Mouse (Mus musculus) v-Abl transformed pro-B cells (cell line): ENCODE measurements around the gene Rrp12.
"Not testable (repeated sequence)": the region's sequence is repeated elsewhere in the genome, so short reads cannot be mapped to it uniquely, and the experiment has no call there.

Source experiments
- in situ Hi-C, 2 experiments: fragments of 400-800 bp; cut with MboI; formaldehyde crosslinking; loops; one replicate each; pipeline ENCODE4 v1.15.1; 2025; ENCODE audit not compliant: unreplicated experiment in 2 of 2

The Rrp12 gene

DNA sequence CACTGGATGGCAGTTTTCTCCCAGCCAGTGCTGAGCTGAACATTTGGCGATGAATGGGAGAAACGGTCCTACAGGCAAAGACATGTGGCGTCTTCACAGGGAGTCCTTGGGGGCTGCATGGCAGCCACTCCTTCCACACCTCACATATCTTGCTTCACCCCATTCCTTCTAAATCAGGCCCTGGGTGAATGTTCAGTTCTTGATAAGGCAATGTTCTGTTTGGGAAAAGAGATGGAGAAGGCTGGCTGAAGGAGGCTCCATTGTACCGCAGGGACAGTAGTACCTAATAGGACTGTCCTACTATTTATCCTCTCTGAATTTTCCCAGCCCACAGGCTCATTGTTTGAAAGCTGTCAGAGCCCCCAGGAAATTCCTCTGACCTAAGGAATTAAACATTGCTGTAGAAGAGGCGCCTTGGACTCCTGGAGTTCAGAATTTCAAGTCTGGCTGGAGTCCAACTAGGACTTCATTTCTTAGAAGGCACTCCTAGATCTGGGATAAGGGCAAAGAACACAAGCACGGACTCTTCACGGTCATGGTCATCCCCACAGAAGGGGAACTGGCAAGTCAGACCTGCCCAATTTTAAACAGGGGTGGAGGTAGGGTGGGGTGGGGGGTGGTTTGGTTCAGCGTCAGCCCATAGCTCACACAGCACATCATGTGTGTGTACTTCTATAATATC, 11.2 kb upstream of the Rrp12 start:
- in situ Hi-C loops = no loop called here

DNA sequence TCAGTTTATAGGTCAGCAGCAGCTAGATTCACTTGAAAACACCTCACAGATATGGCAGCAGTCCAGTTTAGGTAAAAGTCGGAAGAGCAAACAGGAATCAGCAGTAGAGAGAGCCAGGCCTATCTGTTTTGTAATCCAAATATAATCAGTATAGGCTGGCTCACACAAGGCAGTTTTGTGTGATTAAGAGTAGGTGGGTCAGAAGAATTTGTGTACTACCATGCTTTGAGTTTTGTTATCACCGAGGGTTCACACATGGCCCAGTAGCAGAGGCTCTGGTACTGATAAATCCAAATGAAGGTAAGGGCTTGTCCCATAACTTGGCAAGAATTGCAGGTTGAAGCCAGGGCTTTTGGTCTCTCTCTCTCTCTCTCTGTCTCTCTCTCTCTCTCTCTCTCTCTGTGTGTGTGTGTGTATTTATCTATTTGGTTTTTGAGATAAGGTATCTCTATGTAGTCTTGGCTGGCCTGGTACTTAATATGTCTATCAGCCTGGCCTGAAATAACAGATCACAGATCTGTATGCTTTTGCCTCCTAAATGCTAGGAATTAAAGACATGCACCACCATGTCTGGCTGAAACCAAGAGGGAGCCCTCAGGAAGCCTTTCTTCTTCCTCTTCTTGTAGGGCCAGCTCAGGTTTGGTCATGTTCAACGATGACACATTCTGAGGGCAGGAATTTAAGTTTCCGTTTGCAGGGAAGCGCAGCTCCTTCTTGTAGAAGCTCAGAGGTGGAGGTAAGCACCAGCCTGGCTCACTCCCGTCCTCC, 10.5 kb upstream of the Rrp12 start:
- in situ Hi-C loops = no loop called here

DNA sequence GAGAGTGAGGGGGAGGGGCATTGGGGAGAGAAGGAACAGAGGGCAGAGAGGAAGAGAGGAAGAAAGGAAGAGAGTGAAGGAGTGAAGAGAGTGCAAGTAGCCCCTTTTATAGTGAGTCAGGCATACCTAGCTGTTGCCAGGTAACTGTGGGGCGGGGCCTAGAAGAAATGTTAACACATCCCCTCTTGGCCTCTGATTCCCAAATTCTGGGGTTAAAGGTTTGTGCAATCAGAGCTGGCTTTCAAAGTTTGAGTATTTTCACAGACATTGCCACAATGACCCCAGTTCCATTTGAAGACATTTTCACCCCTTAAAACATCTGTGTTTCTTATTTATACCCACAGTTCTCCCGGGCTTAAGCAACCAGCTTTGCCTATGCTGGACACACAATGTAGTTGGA, 9.3 kb upstream of the Rrp12 start:
- in situ Hi-C loops = no loop called here

DNA sequence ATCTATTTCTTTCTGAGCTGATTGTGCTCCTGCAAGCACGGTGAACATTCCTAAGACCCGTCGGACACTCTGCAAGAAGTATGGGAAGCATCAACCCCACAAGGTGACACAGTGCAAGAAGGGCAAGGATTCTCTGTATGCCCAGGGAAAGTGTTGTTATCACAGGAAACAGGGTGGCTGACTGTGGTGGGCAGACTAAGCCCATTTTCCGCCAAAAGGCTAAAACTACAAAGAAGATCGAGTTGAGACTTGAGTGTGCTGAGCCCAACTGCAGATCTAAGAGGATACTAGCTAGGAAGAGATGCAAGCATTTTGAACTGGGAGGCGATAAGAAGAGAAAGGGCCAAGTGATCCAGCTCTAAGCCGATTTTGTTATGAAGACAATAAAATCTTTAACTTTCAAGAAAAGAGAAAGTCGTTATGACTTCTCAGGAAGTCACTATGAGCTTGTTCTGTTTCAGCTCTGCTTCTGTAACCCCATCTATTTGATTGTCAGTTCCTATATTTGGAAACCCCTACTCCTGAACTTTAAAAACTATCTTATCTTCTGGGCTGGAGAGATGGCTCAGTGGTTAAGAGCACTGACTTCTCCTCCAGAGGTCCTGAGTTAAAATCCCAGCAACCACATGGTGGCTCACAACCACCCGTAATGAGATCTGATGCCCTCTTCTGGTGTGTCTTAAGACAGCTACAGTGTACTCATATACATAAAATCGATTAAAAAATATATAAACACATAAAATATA, 7.0 kb upstream of the Rrp12 start:
- in situ Hi-C loops = no loop called here

DNA sequence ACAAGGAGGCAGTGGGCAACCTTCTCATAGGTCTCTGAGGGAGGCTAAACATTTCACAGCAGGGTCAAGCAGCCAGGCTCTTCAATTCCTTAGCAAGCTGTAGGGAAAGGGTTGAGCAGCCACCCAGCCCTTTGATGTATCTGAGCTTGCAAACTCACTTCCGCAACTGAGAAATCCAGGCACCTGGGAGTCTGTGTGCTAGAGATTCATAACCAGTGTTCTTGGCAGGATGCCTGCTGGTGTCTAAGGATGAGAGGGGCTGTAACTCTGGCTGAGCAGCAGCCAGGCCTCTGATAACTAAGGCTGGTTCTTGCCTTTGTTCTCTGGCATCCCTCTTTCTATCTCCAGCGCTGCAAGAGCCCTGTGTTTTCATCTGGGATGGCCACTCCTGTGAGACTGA, 5.7 kb upstream of the Rrp12 start:
- in situ Hi-C loops = no loop called here

DNA sequence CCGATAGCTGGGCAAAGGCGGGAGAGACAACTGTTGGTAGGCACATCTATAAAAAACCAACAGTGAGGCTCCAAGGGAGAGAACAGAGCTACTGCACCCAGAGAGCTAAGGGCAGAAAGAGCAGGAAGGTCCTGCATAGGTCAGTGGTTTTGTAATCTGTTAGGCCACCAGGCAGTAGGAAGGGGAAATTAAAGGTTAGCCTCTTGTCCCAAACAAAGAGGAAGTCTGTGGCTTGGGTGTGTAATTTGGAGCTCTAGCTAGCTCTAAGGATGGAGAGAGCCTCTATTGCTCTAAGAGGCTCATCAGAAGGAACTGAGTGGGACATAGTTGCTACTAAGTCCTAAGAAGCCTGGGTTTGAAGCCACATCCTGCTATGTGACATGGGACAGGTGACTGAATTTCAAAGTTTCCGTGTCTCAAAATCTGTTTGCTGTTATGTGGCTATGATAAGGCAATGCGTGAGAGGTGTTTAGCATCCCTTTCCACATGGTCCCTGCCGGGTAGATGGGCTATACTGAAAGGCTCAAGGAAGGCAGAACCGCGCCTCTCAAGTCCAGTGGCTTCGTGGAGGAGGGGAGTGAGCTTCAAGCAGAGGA, 4.6 kb upstream of the Rrp12 start:
- in situ Hi-C loops = no loop called here

DNA sequence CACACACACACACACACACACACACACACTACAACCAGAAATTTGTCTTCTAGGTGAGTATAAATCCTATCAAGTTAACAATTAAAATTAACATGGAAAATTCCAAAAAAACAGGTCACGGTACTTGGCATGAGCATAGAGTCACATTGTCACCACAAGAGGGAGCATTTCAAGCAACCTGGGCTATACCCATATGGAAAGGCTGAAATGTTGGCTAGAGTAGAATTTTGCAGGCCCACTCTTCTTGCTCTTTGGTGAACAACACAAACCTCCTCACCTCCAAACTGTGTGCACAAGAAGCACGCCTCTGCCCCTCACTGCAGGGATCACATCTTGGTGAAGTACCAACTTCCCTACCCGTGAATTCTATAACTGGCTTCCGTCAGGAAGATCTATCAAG, 2.9 kb upstream of the Rrp12 start:
- in situ Hi-C loops = no loop called here

DNA sequence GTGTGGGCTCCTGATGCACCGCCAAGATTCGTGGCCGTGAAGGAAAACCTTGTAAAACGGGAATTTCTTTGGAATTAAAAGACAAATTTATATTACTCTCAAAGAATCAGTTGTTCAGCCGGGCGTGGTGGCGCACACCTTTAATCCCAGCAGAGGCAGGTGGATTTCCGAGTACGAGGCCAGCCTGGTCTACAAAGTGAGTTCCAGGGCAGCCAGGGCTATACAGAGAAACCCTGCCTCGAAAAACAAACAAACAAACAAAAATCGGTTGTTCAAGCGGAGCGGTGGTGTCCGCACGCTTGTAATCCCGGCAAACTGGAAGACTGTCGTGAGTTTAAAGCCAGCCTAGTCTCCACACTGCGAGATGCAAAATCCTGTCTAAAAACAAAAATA, 342 bp upstream of the Rrp12 start:
- in situ Hi-C loops = no loop called here

DNA sequence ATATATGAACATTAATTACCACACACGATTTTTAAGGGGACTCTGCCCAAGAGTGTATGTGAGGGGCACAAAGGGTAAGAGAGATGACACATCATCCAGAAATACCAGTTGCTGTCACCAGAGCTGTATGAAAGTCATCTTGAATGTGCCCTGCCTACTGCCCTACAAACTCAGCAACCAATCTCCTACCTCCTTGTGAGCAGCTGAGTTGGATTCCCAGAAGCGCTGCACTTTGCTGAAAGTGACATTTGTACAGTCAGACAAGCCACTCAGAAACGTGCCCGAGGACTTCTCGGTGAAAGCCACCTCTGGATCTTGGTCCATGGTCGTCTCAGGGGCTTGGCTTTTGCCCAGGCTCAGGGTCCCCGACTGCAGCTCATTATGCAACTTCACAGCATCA, 1.0 kb downstream of the Rrp12 start:
- in situ Hi-C loops = no loop called here

DNA sequence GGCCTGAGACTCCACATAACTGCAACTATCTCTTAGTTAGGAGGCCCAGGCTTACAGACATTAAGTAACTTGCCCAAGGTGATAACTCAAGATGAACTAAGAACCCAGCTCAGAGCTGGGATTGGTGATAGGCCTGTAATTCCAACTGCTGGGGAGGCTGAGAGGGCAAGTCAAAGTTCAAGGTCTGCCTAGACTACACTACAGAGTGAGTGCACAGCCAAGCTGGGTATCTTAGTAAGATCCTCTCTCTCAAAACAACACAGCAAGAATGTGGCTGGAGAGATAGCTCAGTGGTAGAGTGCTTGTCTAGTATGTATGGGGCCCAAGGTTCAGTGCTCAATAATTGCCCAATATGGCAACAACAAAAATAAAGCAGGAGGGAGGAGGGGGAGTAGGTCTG, 7.8 kb downstream of the Rrp12 start:
- in situ Hi-C loops = no loop called here

DNA sequence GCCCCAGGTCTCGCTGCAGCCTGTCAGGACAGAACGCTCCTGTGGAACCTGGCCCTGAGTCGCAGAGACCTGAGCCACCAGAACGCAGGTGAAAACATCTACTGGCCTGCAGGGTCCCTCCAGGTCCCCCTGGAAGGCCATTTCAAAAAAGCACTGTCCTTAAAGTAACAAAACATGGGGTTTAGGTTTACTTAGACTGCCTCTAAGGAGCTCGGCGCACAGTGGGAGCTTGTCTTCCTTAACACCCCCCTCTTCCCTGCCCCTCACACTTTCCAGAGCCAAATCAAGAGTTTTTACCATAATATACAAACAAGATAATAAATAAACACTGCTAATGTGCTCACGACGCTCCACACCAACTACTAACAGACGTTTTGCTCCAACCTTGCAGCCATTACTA, 12.1 kb downstream of the Rrp12 start:
- in situ Hi-C loops = no loop called here

DNA sequence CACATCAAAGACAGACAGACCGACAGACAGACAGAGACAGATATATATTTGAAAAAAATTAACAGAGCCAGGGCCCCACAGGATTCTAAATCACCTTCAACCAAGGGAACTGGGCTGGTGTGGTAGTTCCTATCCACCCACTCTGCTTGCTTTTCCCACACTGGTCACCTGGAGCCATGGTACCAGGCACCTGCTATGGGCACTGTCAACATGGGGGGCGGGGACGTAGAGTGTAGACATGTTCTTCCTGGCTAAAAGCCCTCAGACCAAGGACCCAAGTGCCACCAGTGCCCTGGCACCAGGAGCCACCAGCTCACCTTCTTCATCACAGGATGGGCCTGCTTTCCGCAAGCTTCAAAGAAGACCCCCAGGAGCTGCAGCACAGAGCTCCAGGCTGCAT, 14.1 kb downstream of the Rrp12 start:
- in situ Hi-C loops = no loop called here

DNA sequence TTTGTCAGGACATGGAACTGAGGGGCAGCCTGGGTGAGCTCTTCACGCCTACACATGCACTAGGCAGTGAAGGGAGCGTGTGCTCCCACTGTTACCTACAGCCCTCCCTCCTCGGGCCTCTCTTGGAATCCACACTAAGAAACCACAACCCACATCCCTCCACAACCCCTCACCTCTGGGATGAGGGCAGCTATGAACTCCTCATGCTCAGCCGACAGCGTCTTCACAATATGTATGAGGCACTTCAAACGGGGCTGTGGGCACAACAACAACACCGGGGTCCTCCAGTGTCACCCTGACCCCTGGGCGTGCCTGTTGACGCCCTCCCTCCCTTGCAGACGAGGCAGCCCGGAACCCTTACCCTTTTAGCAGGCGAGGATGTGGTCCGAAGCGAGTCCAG, 21.6 kb downstream of the Rrp12 start:
- in situ Hi-C loops = no loop called here

DNA sequence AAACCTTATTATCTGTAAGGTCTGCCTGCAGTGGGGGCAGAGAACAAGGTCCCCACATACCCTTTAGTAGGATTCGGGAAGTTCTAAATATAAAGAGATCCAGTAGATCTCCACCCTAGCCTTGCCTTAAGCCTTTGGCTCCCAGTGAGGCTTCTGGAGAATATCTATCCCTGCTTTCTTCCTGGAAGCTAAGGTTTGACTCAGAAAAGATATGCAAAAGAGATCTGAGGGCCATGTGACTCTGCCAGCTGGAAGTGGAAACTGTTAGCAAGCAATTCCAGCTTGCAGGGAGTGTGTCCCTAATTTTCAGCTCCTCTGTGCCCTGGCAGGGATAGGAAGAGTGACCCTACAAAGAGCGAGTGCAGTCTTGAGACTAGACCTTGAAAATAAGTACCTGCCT, 23.7 kb downstream of the Rrp12 start:
- in situ Hi-C loops = no loop called here

DNA sequence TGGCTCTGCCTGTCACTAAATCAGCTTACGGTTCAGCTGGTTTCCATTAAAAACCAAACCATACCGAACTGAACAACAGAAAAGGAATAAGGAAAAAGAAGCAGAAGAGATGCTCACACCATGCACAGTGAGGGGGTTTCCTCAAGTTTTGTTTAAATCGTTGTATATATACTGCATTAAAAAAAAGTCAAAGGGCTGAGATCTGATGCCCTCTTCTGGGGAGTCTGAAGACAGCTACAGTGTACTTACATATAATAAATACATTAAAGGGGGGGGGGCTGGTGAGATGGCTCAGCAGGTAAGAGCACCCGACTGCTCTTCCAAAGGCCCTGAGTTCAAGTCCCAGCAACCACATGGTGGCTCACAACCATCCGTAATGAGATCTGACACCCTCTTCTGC, 26.0 kb downstream of the Rrp12 start:
- in situ Hi-C loops = not testable (repeated sequence)

DNA sequence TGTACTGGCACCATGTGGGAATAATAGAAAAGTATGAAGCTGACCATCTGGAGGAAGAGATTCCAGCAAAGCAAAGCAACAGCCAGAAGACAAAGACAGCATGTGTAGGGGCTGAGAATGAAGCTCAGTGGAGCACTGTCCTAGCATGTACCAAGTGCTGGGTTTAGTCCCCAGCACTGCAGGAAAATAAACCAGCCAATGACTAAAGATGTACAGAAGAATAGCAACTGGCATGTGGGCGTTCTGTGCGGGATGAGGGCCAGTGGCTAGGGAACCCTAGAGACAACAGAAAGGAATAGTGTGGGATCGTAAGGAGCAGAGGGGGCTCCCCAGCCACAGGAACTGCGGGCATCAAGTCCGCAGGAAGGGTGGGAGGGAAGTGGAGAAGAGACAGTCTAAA, 26.7 kb downstream of the Rrp12 start:
- in situ Hi-C loops = no loop called here

DNA sequence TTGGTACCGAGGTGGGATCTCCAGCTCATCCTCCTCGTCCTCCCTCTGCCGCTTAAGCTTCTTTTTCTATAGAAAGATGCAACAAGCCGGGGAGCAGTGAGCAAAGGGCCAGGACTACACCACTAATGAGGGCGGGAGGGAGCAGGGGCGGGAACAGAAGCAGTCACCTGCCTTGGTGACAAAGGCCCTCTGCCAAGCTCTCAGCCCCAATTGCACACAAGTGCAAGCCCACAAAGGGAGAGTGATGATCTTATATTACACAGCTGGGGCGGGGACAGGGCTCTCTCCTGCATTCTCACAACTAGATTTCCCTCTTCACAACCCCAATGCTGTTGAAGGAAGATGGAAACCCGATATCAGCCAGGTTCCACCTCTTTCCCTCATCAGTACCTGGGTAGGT, 29.3 kb downstream of the Rrp12 start:
- in situ Hi-C loops = no loop called here

DNA sequence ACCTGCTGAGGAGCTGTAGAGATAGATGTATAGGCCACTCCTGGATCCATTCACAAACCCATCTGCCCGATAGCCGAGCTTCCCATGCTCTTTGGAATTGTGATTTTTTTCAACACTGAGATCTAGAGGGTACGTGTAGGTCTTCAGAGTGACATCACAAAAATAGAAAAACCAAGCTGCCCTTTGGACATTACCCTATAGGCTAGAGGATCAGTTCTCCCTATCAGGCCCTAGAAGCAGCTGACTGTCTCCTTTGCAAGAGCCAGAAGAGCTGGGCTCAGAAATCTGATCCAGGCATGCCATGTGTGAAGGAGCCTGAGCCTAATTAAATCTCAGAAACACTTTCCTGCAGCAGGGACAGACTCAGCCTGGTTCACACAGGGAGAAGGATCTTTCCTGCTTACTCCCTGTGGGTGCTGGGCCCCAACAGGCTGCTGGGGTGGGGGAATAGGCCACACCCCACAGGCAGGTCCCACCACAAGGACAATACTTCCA, 38.1 kb downstream of the Rrp12 start:
- in situ Hi-C loops = no loop called here

DNA sequence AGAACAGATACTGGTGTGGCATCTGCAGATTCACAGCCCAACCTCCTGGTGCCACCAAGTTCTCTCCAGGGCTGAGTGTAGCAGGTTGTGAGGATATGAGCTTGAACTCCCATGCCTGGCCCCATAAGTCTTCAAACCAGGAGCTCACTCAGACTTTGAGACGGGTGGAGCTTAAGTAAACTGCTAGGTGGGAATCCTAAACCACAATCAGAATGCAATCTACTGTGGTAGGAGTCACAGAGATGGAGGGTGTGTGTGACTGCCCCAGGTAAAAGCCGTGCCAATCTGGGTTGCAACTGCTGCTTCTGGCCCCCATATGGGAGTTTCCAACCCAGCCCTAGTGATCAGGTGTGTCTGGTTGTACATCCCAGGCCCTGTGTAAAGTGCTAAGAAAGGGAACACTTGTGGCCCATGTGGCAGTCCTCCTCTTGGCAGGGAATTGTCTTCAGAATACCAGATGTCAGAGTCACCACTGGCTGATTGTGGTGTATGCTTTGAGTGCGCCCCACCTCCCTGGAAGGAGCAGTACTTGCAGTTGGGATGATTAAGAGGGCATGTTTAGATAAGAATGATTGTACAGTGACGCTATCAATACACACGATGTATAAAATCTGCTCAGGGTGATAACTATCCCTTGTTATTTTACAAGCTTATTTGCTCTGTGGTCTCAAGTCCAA, 38.7 kb downstream of the Rrp12 start:
- in situ Hi-C loops = no loop called here

DNA sequence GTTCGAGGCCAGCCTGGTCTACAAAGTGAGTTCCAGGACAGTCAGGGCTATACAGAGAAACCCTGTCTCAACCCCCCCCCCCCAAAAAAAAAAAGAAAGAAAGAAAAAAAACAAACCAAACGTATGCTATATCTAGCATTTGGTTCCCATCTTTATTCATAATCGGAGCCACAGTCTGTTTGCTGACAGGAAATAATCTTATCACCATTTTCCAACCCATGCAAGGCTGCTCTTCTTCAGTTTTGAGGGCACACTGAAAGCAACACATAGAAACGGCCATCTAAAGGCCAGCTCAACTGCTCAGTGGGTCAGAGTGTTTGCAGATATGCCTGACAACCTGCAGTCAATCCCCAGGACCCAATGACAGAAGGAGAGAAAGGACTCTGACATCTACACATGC, 43.5 kb downstream of the Rrp12 start:
- in situ Hi-C loops = no loop called here
